Mouse (Mus musculus) erythroblast, embryonic 14.5 days (primary cell): Measurements from ENCODE around the gene Rgl1.

Experiments used
- GATA1 ChIP-seq: IDR thresholded peaks from 2 replicates; pipeline ENCODE4 v1.6.1; 2012; ENCODE audit warnings: low read length, inconsistent platforms, mixed read lengths
- TAL1 ChIP-seq: IDR thresholded peaks from 3 replicates; pipeline ENCODE4 v1.6.1; 2012; ENCODE audit warnings: low read length, inconsistent platforms, mixed read lengths

GRCm38 (mm10) chr1:152622765-152623211 lies 143.4 kb downstream of the Rgl1 start:
- TF ChIP-seq TAL1 (no peak), GATA1 (no peak)
